Mouse (Mus musculus) bone marrow, adult 2 months (tissue): ENCODE measurements at regions not wholly inside any gene's neighbourhood (a gene's known extent, or its start where the extent isn't known, plus 50 kb on each side); places are given as distances from the start of the nearest gene placed in this dataset.

Experiments used
- CTCF ChIP-seq: fragments of 200-500 bp; IDR thresholded peaks from 2 replicates; pipeline ENCODE4 v1.5.1; 2011; ENCODE audit warnings: low read length, control low read depth; ENCODE audit not compliant: control insufficient read depth, insufficient read depth
- POLR2A ChIP-seq: fragments of 200-500 bp; IDR thresholded peaks from 2 replicates; pipeline ENCODE4 v1.6.1; 2011; ENCODE audit warnings: low read depth, mild to moderate bottlenecking, control low read depth, low read length, borderline replicate concordance; ENCODE audit not compliant: control insufficient read depth

- TF ChIP-seq CTCF (no peak), POLR2A (no peak)
These were observed 170.2 kb upstream of the Dyrk2 start for GRCm38 (mm10) chr10:119040205-119040604.
